Mouse (Mus musculus): ENCODE data around the gene Slc25a34. TPM values are rescaled to one million over a fixed set of nuclear protein-coding genes. Genes with fewer than 3 reads are reported as not detected.

Slc25a34 gene
- total and polyA plus RNA-seq, 2 experiments from 2014 or later = 2.1 to 10.6 TPM

- Histone ChIP-seq H3K27me3 (ENCODE audit: insufficient read depth, low read length) (no peaks in the 10 kb centered on the region), H3K4me2 (ENCODE audit: low read depth, low read length, poor library complexity, severe bottlenecking) (no peak overlapping the region), H3K4me3 (ENCODE audit: low read depth, low read length) (no peak overlapping the region), H3K27ac (ENCODE audit: low read depth, low read length) (peak overlapping the region; percentile 51; the same call in 1 of the 2 replicates), H3K4me1 (ENCODE audit: insufficient read depth, low read length) (no peaks in the 10 kb centered on the region), H3K36me3 (ENCODE audit: insufficient read depth, low read length) (peaks cover 41% of the 10 kb centered on the region), H3K9me3 (ENCODE audit: low read length) (no peaks in the 10 kb centered on the region), H3K9ac (replicated peaks; ENCODE audit: low read length, poor library complexity, severe bottlenecking) (no peak overlapping the region)
- no peak for TF ChIP-seq CTCF (IDR thresholded peaks at IDR 0.05)
- no peak for ATAC-seq (ENCODE audit: low FRiP score)
- DNase-seq (ENCODE audit: low spot score) = no peak
- WGBS = 93% methylated on average over 25 of the region's 25 CpGs
These were observed 18.6 kb upstream of the Slc25a34 start for GRCm38 (mm10) chr4:141641961-141642811.

- peaks cover 48% of the 10 kb centered on the region for H3K36me3 ChIP-seq (ENCODE audit: insufficient read depth, low read length)
- no peak overlapping the region for H3K4me3 ChIP-seq (ENCODE audit: low read depth, low read length)
These were observed 17.7 kb upstream of the Slc25a34 start for GRCm38 (mm10) chr4:141641353-141641771.

GRCm38 (mm10) chr4:141639474-141639873, 15.9 kb upstream of the Slc25a34 start:
- no peak overlapping the region for H3K27ac ChIP-seq (ENCODE audit: low read depth, low read length)
- peaks cover 59% of the 10 kb centered on the region for H3K36me3 ChIP-seq (ENCODE audit: insufficient read depth, low read length)
- H3K4me2 ChIP-seq (ENCODE audit: low read depth, low read length, poor library complexity, severe bottlenecking) = no peak overlapping the region
- H3K4me3 ChIP-seq (ENCODE audit: low read depth, low read length) = no peak overlapping the region
- DNase-seq (ENCODE audit: low spot score) (no peak), ATAC-seq (ENCODE audit: low FRiP score) (no peak)
- 52% methylated on average over 11 of the region's 11 CpGs for WGBS
- no peak for TF ChIP-seq CTCF (IDR thresholded peaks at IDR 0.05)
- H3K27me3 ChIP-seq (ENCODE audit: insufficient read depth, low read length) = no peaks in the 10 kb centered on the region
- H3K9me3 ChIP-seq (ENCODE audit: low read length) = no peaks in the 10 kb centered on the region
- no peak overlapping the region for H3K9ac ChIP-seq (replicated peaks; ENCODE audit: low read length, poor library complexity, severe bottlenecking)
- no peaks in the 10 kb centered on the region for H3K4me1 ChIP-seq (ENCODE audit: insufficient read depth, low read length)

More at GRCm38 (mm10) chr4:141641353-141641771, 17.7 kb upstream of the Slc25a34 start:
- DNase-seq (ENCODE audit: low spot score) (no peak), ATAC-seq (ENCODE audit: low FRiP score) (no peak)
- Histone ChIP-seq H3K4me1 (ENCODE audit: insufficient read depth, low read length) (no peaks in the 10 kb centered on the region), H3K4me2 (ENCODE audit: low read depth, low read length, poor library complexity, severe bottlenecking) (no peak overlapping the region), H3K27ac (ENCODE audit: low read depth, low read length) (no peak overlapping the region), H3K9me3 (ENCODE audit: low read length) (no peaks in the 10 kb centered on the region), H3K27me3 (ENCODE audit: insufficient read depth, low read length) (no peaks in the 10 kb centered on the region), H3K9ac (replicated peaks; ENCODE audit: low read length, poor library complexity, severe bottlenecking) (no peak overlapping the region)
- no peak for TF ChIP-seq CTCF (IDR thresholded peaks at IDR 0.05)
- WGBS = 73% methylated on average over 7 of the region's 7 CpGs

GRCm38 (mm10) chr4:141636693-141637092, 13.1 kb upstream of the Slc25a34 start:
- Histone ChIP-seq H3K36me3 (ENCODE audit: insufficient read depth, low read length) (peaks cover 71% of the 10 kb centered on the region), H3K27me3 (ENCODE audit: insufficient read depth, low read length) (no peaks in the 10 kb centered on the region), H3K9ac (replicated peaks; ENCODE audit: low read length, poor library complexity, severe bottlenecking) (no peak overlapping the region), H3K27ac (ENCODE audit: low read depth, low read length) (no peak overlapping the region), H3K4me2 (ENCODE audit: low read depth, low read length, poor library complexity, severe bottlenecking) (no peak overlapping the region), H3K4me1 (ENCODE audit: insufficient read depth, low read length) (no peaks in the 10 kb centered on the region), H3K9me3 (ENCODE audit: low read length) (no peaks in the 10 kb centered on the region), H3K4me3 (ENCODE audit: low read depth, low read length) (no peak overlapping the region)
- DNase-seq (ENCODE audit: low spot score) = no peak
- no peak for ATAC-seq (ENCODE audit: low FRiP score)
- TF ChIP-seq CTCF (IDR thresholded peaks at IDR 0.05) = no peak
- 96% methylated on average over 5 of the region's 5 CpGs for WGBS

- Histone ChIP-seq H3K36me3 (ENCODE audit: insufficient read depth, low read length) (peaks cover 72% of the 10 kb centered on the region), H3K9ac (replicated peaks; ENCODE audit: low read length, poor library complexity, severe bottlenecking) (no peak overlapping the region), H3K27ac (ENCODE audit: low read depth, low read length) (no peak overlapping the region), H3K4me3 (ENCODE audit: low read depth, low read length) (no peak overlapping the region), H3K4me2 (ENCODE audit: low read depth, low read length, poor library complexity, severe bottlenecking) (no peak overlapping the region), H3K9me3 (ENCODE audit: low read length) (no peaks in the 10 kb centered on the region), H3K4me1 (ENCODE audit: insufficient read depth, low read length) (no peaks in the 10 kb centered on the region), H3K27me3 (ENCODE audit: insufficient read depth, low read length) (no peaks in the 10 kb centered on the region)
- WGBS = 80% methylated on average over 9 of the region's 9 CpGs
- DNase-seq (ENCODE audit: low spot score) (no peak), ATAC-seq (ENCODE audit: low FRiP score) (no peak)
- no peak for TF ChIP-seq CTCF (IDR thresholded peaks at IDR 0.05)
These were observed 12.4 kb upstream of the Slc25a34 start for GRCm38 (mm10) chr4:141635991-141636390.

- Histone ChIP-seq H3K36me3 (ENCODE audit: insufficient read depth, low read length) (peaks cover 84% of the 10 kb centered on the region), H3K27ac (ENCODE audit: low read depth, low read length) (no peak overlapping the region), H3K4me2 (ENCODE audit: low read depth, low read length, poor library complexity, severe bottlenecking) (no peak overlapping the region), H3K9me3 (ENCODE audit: low read length) (no peaks in the 10 kb centered on the region), H3K27me3 (ENCODE audit: insufficient read depth, low read length) (no peaks in the 10 kb centered on the region), H3K4me3 (ENCODE audit: low read depth, low read length) (no peak overlapping the region), H3K4me1 (ENCODE audit: insufficient read depth, low read length) (no peaks in the 10 kb centered on the region), H3K9ac (replicated peaks; ENCODE audit: low read length, poor library complexity, severe bottlenecking) (no peak overlapping the region)
- TF ChIP-seq CTCF (IDR thresholded peaks at IDR 0.05) = no peak
- ATAC-seq (ENCODE audit: low FRiP score) (no peak), DNase-seq (ENCODE audit: low spot score) (no peak)
- WGBS = 94% methylated on average over 21 of the region's 21 CpGs
These were observed 8.7 kb upstream of the Slc25a34 start for GRCm38 (mm10) chr4:141632111-141632873.
